Mouse (Mus musculus) layer of hippocampus, adult 11-12 months (tissue): ENCODE results near the gene A630076J17Rik.

Source experiments
- DNase-seq: peaks from one replicate; pipeline ENCODE4 v3.0.0; 2022; ENCODE audit warnings: low spot score

The A630076J17Rik gene

GRCm38 (mm10) chr3:107230527-107230926 is at the start of gene A630076J17Rik:
TSS of gene A630076J17Rik (plus strand) at chr3:107230614.
- DNase-seq = no peak

GRCm38 (mm10) chr3:107180860-107181259 is 49.6 kb upstream of the A630076J17Rik start:
- no peak for DNase-seq

GRCm38 (mm10) chr3:107182756-107183155 is 47.7 kb upstream of the A630076J17Rik start, which contains the start of gene Kcna10:
TSS of gene Kcna10 (plus strand) at chr3:107183056.
- no peak for DNase-seq

- DNase-seq = peak; percentile 42
These were observed 47.2 kb upstream of the A630076J17Rik start for GRCm38 (mm10) chr3:107183178-107183577.

- no peak for DNase-seq
These were observed 44.8 kb upstream of the A630076J17Rik start for GRCm38 (mm10) chr3:107185597-107185996.

GRCm38 (mm10) chr3:107187022-107187421 is 43.4 kb upstream of the A630076J17Rik start:
- DNase-seq = no peak

GRCm38 (mm10) chr3:107188226-107188899 is 42.1 kb upstream of the A630076J17Rik start:
- peak; percentile 77 for DNase-seq

GRCm38 (mm10) chr3:107201310-107202180 is 28.9 kb upstream of the A630076J17Rik start:
- DNase-seq = no peak

- DNase-seq = no peak
These were observed 26.0 kb upstream of the A630076J17Rik start for GRCm38 (mm10) chr3:107204413-107204812.

- no peak for DNase-seq
These were observed 25.2 kb upstream of the A630076J17Rik start for GRCm38 (mm10) chr3:107205170-107205569.

GRCm38 (mm10) chr3:107205994-107206393 is 24.4 kb upstream of the A630076J17Rik start:
- peak; percentile 73 for DNase-seq

GRCm38 (mm10) chr3:107206490-107207150 is 23.8 kb upstream of the A630076J17Rik start:
- DNase-seq = no peak

- no peak for DNase-seq
These were observed 22.7 kb upstream of the A630076J17Rik start for GRCm38 (mm10) chr3:107207625-107208253.

GRCm38 (mm10) chr3:107214606-107215005 is 15.8 kb upstream of the A630076J17Rik start:
- DNase-seq = no peak

GRCm38 (mm10) chr3:107216400-107217100 is 13.9 kb upstream of the A630076J17Rik start:
- no peak for DNase-seq

- DNase-seq = no peak
These were observed 13.3 kb upstream of the A630076J17Rik start for GRCm38 (mm10) chr3:107217101-107217480.

- no peak for DNase-seq
These were observed 11.8 kb upstream of the A630076J17Rik start for GRCm38 (mm10) chr3:107218572-107218971.

- DNase-seq = no peak
These were observed 8.8 kb upstream of the A630076J17Rik start, which contains the start of gene Cym for GRCm38 (mm10) chr3:107221608-107222007. TSS of gene Cym (minus strand) at chr3:107221732.

- DNase-seq = no peak
These were observed 7.2 kb upstream of the A630076J17Rik start for GRCm38 (mm10) chr3:107223230-107223629.

- no peak for DNase-seq
These were observed 4.6 kb upstream of the A630076J17Rik start for GRCm38 (mm10) chr3:107225820-107226219.

GRCm38 (mm10) chr3:107229221-107229620 is 1.2 kb upstream of the A630076J17Rik start:
- no peak for DNase-seq
